Mouse (Mus musculus) left cerebral cortex, adult 2 months (tissue): Measurements from ENCODE around the gene Lhx3. TPM values are rescaled to one million over a fixed set of nuclear protein-coding genes. Genes with fewer than 3 reads are reported as not detected.

Experiments
- DNase-seq, 2 experiments: peaks; one replicate each; pipeline ENCODE4 v3.0.0; 2021 to 2022; ENCODE audit warnings: low spot score in 2 of 2, mixed read lengths in 1 of 2; ENCODE audit errors: extremely low spot score in 1 of 2
- H3K27ac ChIP-seq: fragments of 200-600 bp; 2 replicates; pipeline ENCODE4 v1.8.1; 2022
- H3K4me3 ChIP-seq: fragments of 200-600 bp; 2 replicates; pipeline ENCODE4 v1.8.1; 2022
- CTCF ChIP-seq: fragments of 200-600 bp; IDR thresholded peaks from 2 replicates; pipeline ENCODE4 v1.8.1; 2022; ENCODE audit warnings: antibody characterized with exemption, mild to moderate bottlenecking, moderate library complexity
- intact Hi-C: fragments of 180-260 bp; cut with DNase I; formaldehyde crosslinking; loops from one replicate; pipeline ENCODE4 v1.15.1; 2025
- total RNA-seq, 2 experiments: library from RNA; stranded (reverse); gene quantifications; 2 replicates each; pipeline ENCODE4 v1.2.3; 2021

The Lhx3 gene
- total RNA-seq, 2 experiments from 2014 or later = 0.27 to 0.35 TPM

DNA sequence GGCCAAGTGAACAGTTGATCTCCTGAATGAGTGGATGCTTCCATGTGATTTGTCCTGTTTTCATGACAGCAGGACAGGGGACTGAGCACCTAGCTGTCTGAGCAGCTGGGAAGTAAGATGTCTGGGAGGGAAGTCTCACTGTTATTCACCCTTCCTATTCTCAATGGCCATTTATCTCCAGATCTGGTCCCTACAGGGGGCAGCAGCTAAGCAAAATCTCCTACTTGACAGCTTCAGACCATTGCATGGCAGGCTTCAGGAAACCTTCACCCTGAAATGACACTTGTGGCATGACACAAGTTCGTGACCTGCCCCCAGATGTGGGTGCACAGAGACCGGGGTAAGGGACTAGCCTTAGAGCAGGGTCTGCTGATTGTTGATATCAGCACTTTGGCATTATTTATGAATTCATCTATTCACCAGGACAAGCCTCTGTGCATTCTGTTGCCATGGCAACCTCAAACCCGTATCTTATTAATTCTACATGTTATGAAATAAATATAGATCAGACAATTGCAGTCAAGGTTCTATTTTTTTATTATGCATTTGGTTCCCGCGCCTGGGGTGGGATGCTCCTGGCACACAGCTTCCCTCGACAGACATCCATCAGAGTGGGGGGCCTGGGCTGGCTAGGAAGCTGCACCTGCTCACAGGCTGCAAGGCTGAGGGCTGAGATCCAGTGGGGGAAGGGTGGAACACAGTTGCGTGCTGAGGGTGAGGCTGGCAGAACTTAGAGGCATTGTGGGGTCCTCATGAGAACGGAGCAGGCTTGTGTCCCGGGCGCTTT, 51.7 kb downstream of the Lhx3 start:
- no peak for DNase-seq
- intact Hi-C loops = loop anchor here (10.0 kb wide), 1 partner anchor 408 kb away; no protein-coding TSS in a partner anchor
- Histone ChIP-seq H3K27ac (no peak overlapping the region), H3K4me3 (no peak overlapping the region)
- TF ChIP-seq CTCF = no peak

DNA sequence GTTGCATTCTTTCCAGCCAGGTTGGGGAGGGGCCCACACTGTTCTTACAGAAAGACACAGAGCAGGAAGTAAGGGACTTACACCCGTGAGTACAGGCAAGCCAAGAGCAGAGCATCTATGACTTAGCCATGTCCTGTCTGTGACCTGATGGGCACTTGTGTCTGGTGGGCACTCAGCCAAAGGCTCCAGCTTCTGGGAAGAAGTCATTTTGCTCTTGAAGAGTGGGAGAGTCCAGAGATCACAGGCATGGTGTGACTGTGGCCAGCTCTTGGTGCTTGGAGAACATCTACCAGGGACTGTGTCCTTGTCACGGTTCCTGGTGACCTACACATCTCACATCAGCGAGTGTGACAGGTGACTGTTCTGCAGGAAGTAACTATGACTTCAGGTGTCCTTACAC, 52.4 kb downstream of the Lhx3 start:
- no peak for DNase-seq
- Histone ChIP-seq H3K4me3 (no peak overlapping the region), H3K27ac (no peak overlapping the region)
- TF ChIP-seq CTCF = no peak
- intact Hi-C loops = loop anchor here (10.0 kb wide), 1 partner anchor 409 kb away; no protein-coding TSS in a partner anchor

DNA sequence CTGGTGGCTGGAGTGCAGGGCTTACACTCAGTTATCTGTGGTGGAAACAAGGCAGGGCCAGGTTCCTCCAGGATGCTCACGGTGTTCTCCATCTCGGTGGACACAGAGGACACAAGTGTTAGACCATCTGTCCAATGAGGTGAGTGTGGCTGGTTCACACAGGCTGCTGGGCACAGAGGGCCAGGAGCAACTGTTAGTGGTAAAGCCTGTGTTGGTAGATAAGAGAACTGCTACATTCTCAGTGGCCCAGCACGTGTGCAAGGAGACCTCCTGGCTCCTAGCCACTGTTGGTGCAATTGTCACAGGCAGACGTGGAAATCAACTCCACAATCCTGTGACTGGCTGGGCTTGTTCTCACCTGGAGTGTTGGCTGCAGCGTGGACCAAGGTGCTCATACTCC, 53.5 kb downstream of the Lhx3 start:
- no peak overlapping the region for H3K27ac ChIP-seq
- no peak for TF ChIP-seq CTCF
- H3K4me3 ChIP-seq = no peak overlapping the region
- intact Hi-C loops = loop anchor here (1.0 to 10.0 kb wide), 3 partner anchors 73 to 410 kb away; no protein-coding TSS in a partner anchor
- DNase-seq = no peak

DNA sequence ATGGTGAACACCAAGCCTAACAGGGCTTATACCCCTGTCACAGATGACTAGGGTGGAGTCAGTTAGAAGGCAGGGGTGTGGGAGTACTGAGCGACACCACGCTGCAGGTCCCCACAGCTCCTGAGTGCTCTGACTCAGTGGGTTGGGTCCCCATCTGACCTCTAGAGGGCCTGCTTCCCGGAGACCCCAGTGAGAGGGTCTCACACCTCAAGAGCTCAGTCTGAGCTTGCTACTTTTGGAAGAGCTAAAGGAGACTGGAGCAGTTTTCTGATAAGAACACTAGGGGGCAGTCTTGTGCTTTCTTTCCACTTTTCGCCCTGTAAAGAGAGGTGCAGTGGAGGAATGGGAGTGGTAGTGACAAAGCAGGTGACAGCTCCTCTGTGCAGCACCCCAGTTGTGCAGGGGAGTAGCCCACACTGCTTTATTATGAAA, 54.2 kb downstream of the Lhx3 start:
- no peak overlapping the region for H3K27ac ChIP-seq
- peak in 1 of 2 experiments; percentile 34 for DNase-seq
- no peak overlapping the region for H3K4me3 ChIP-seq
- intact Hi-C loops = loop anchor here (1.0 to 10.0 kb wide), 3 partner anchors 73 to 411 kb away; no protein-coding TSS in a partner anchor
- TF ChIP-seq CTCF = peak; percentile 87

DNA sequence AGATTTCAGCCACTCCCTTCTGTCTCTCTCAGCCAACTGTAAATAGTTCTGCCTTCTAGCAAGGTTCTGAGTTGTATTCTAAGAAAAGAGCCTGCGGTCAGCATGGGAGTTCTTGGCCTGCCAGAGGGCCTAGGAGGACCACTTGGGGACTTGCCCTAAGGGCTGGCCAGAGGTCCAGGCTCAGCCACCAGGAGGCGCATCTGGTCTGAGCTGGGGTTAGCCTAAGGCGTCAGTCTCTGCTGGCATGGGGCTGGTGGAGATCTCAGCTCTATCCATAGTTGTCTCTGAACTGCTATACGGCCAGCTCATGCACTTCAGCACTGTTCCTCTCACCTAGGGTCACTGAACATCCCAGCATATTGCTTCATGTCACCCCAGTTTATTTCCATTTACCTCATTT, 54.8 kb downstream of the Lhx3 start:
- peak; percentile 53 for TF ChIP-seq CTCF
- DNase-seq = no peak
- Histone ChIP-seq H3K27ac (no peak overlapping the region), H3K4me3 (no peak overlapping the region)
- intact Hi-C loops = loop anchor here (10.0 kb wide), 1 partner anchor 412 kb away; no protein-coding TSS in a partner anchor

Other genes with a start within 250 kb of the Lhx3 start
- 100 to 1,000 TPM; 150 to 159 TPM for gene Camsap1, start 225.0 kb downstream of the Lhx3 start, total RNA-seq
- gene Ubac1, start 186.5 kb downstream of the Lhx3 start, total RNA-seq = 10 to 100 TPM; 58.3 to 62.7 TPM
- gene Nacc2, start 85.1 kb downstream of the Lhx3 start, total RNA-seq = 10 to 100 TPM; 64.5 to 75.9 TPM
- 10 to 100 TPM; 20.4 to 23.5 TPM for gene Qsox2, start 29.2 kb upstream of the Lhx3 start, total RNA-seq
- gene Ccdc187, start 86.3 kb upstream of the Lhx3 start, total RNA-seq = 1 to 10 TPM in 1 of 2 experiments, under 1 TPM in 1; 0.79 to 2.4 TPM
- gene Gpsm1, start 107.2 kb upstream of the Lhx3 start, total RNA-seq = 10 to 100 TPM; 51.5 to 55.9 TPM
- gene Dnlz, start 143.8 kb upstream of the Lhx3 start, total RNA-seq = 10 to 100 TPM; 26.7 to 28.9 TPM
- 1 to 10 TPM; 3.0 to 3.7 TPM for gene Card9, start 152.6 kb upstream of the Lhx3 start, total RNA-seq
- gene Snapc4, start 172.4 kb upstream of the Lhx3 start, total RNA-seq = 10 to 100 TPM; 74.2 to 78.2 TPM
- 100 to 1,000 TPM; 152 to 164 TPM for gene Entr1, start 181.0 kb upstream of the Lhx3 start, total RNA-seq
- 10 to 100 TPM; 93.6 to 94.4 TPM for gene Pmpca, start 181.1 kb upstream of the Lhx3 start, total RNA-seq
- 10 to 100 TPM; 28.1 to 28.2 TPM for gene Inpp5e, start 200.9 kb upstream of the Lhx3 start, total RNA-seq
- 10 to 100 TPM; 50.6 to 50.9 TPM for gene Sec16a, start 236.9 kb upstream of the Lhx3 start, total RNA-seq